Mouse (Mus musculus) liver, embryonic 15.5 days (tissue): ENCODE measurements around the gene Wfdc2. TPM values are rescaled to one million over a fixed set of nuclear protein-coding genes. Genes with fewer than 3 reads are reported as not detected.
"Not testable (repeated sequence)": the region's sequence is repeated elsewhere in the genome, so short reads cannot be mapped to it uniquely, and the experiment has no call there.

ENCODE experiments used
- ATAC-seq: fragments of 200-750 bp; cut with Nextera tagmentation; 2 replicates; pipeline ENCODE4 v1.8.0; 2017; ENCODE audit warnings: moderate number of reproducible peaks, mild to moderate bottlenecking, moderate library complexity; ENCODE audit not compliant: insufficient read depth
- H3K27ac ChIP-seq: fragments of 300-500 bp; sonication (generic); replicated peaks from 2 replicates; pipeline ENCODE4 v1.5.1; 2015; ENCODE audit warnings: mild to moderate bottlenecking, inconsistent platforms
- H3K27me3 ChIP-seq: fragments of 300-500 bp; sonication (generic); 2 replicates; pipeline ENCODE4 v1.6.1; 2015; ENCODE audit warnings: mild to moderate bottlenecking, inconsistent platforms
- H3K36me3 ChIP-seq: fragments of 300-500 bp; sonication (generic); replicated peaks from 2 replicates; pipeline ENCODE4 v1.6.1; 2015; ENCODE audit warnings: moderate library complexity, mild to moderate bottlenecking, inconsistent platforms
- H3K4me1 ChIP-seq: fragments of 300-500 bp; sonication (generic); replicated peaks from 2 replicates; pipeline ENCODE4 v1.6.1; 2015; ENCODE audit warnings: inconsistent platforms
- H3K4me2 ChIP-seq: fragments of 300-500 bp; sonication (generic); 2 replicates; pipeline ENCODE4 v1.6.1; 2015; ENCODE audit warnings: moderate library complexity, mild to moderate bottlenecking, inconsistent platforms
- H3K4me3 ChIP-seq: fragments of 300-500 bp; sonication (generic); replicated peaks from 2 replicates; pipeline ENCODE4 v1.5.1; 2015; ENCODE audit warnings: mild to moderate bottlenecking, inconsistent platforms
- H3K9ac ChIP-seq: fragments of 300-500 bp; sonication (generic); 2 replicates; pipeline ENCODE4 v1.6.1; 2015; ENCODE audit warnings: moderate library complexity, mild to moderate bottlenecking, inconsistent platforms
- H3K9me3 ChIP-seq: fragments of 300-500 bp; sonication (generic); replicated peaks from 2 replicates; pipeline ENCODE4 v1.6.1; 2016; ENCODE audit warnings: inconsistent platforms
- WGBS: fragments of 180-500 bp; shearing (Covaris S2); methylation state at CpG from one replicate; pipeline ENCODE4 v1.1.7; 2015; ENCODE audit warnings: mixed read lengths; ENCODE audit not compliant: insufficient replicate concordance; 5-methylcytosine and 5-hydroxymethylcytosine counted together
- polyA plus RNA-seq: library from polyadenylated mRNA; unstranded; fragments of >200 nt; fragmentation: Nextera tagmentation; extraction: Ambion mirVana; gene quantifications from 2 replicates; pipeline ENCODE4 v1.2.1, GENCODE M21; 2015

Gene Wfdc2
- polyA plus RNA-seq, 1 experiment from 2014 or later = 1.7 TPM

GRCm38 (mm10) chr2:164573359-164573758 is 11.1 kb downstream of the Wfdc2 start, which contains the start of gene Spint3:
Spint3 (minus strand) TSS chr2:164573459.
- H3K27me3 ChIP-seq, H3K4me3 ChIP-seq, H3K27ac ChIP-seq, H3K9ac ChIP-seq, H3K4me1 ChIP-seq, H3K4me2 ChIP-seq, H3K9me3 ChIP-seq, H3K36me3 ChIP-seq, ATAC-seq: not testable (repeated sequence)
- 52% methylated on average over 6 of the region's 6 CpGs for WGBS

- H3K27ac ChIP-seq, H3K9me3 ChIP-seq, H3K4me1 ChIP-seq, H3K27me3 ChIP-seq, H3K9ac ChIP-seq, H3K36me3 ChIP-seq, H3K4me2 ChIP-seq, ATAC-seq, H3K4me3 ChIP-seq: not testable (repeated sequence)
- WGBS = 53% methylated on average over 13 of the region's 13 CpGs
Observed at GRCm38 (mm10) chr2:164585025-164585725, 23.0 kb downstream of the Wfdc2 start, which contains the start of gene Wfdc6a. Wfdc6a (minus strand) TSS chr2:164585447.

GRCm38 (mm10) chr2:164592014-164592413 is 29.8 kb downstream of the Wfdc2 start:
- Histone ChIP-seq H3K36me3 (no peaks in the 10 kb centered on the region), H3K4me2 (no peak overlapping the region), H3K4me3 (no peak overlapping the region), H3K4me1 (no peaks in the 10 kb centered on the region), H3K9me3 (no peaks in the 10 kb centered on the region), H3K27ac (no peak overlapping the region), H3K9ac (no peak overlapping the region), H3K27me3 (no peaks in the 10 kb centered on the region)
- 5% methylated on average over 4 of the region's 4 CpGs for WGBS
- ATAC-seq = no peak

- no peaks in the 10 kb centered on the region for H3K27me3 ChIP-seq
- 45% methylated on average over 4 of the region's 4 CpGs for WGBS
- no peak within 1 kb of the TSS for H3K9ac ChIP-seq
- no peaks in the 10 kb centered on the region for H3K9me3 ChIP-seq
- no peak for ATAC-seq
- no peaks in the 10 kb centered on the region for H3K4me1 ChIP-seq
- H3K36me3 ChIP-seq = no peaks in the 10 kb centered on the region
- H3K4me2 ChIP-seq = no peak within 1 kb of the TSS
- H3K4me3 ChIP-seq = no peak within 1 kb of the TSS
- H3K27ac ChIP-seq = no peak within 1 kb of the TSS
Observed at GRCm38 (mm10) chr2:164593494-164593893, 31.3 kb downstream of the Wfdc2 start, which contains the start of gene Eppin. Eppin (minus strand) TSS chr2:164593594.

GRCm38 (mm10) chr2:164600179-164600578 is 38.0 kb downstream of the Wfdc2 start:
- H3K36me3 ChIP-seq = no peaks in the 10 kb centered on the region
- no peak overlapping the region for H3K4me3 ChIP-seq
- H3K27ac ChIP-seq = no peak overlapping the region
- 49% methylated on average over 3 of the region's 3 CpGs for WGBS
- no peaks in the 10 kb centered on the region for H3K9me3 ChIP-seq
- no peaks in the 10 kb centered on the region for H3K27me3 ChIP-seq
- no peaks in the 10 kb centered on the region for H3K4me1 ChIP-seq
- no peak overlapping the region for H3K9ac ChIP-seq
- no peak for ATAC-seq
- no peak overlapping the region for H3K4me2 ChIP-seq

GRCm38 (mm10) chr2:164603482-164603881 is 41.3 kb downstream of the Wfdc2 start:
- Histone ChIP-seq H3K27me3 (no peaks in the 10 kb centered on the region), H3K36me3 (no peaks in the 10 kb centered on the region), H3K9ac (no peak overlapping the region), H3K27ac (no peak overlapping the region), H3K4me3 (no peak overlapping the region), H3K4me1 (no peaks in the 10 kb centered on the region), H3K9me3 (no peaks in the 10 kb centered on the region), H3K4me2 (no peak overlapping the region)
- 61% methylated on average over 3 of the region's 3 CpGs for WGBS
- no peak for ATAC-seq

- Histone ChIP-seq H3K9me3 (no peaks in the 10 kb centered on the region), H3K9ac (no peak overlapping the region), H3K36me3 (no peaks in the 10 kb centered on the region), H3K4me3 (no peak overlapping the region), H3K27me3 (no peaks in the 10 kb centered on the region), H3K27ac (no peak overlapping the region), H3K4me2 (no peak overlapping the region), H3K4me1 (no peaks in the 10 kb centered on the region)
- 69% methylated on average over 8 of the region's 8 CpGs for WGBS
- ATAC-seq = no peak
Observed at GRCm38 (mm10) chr2:164604411-164604810, 42.2 kb downstream of the Wfdc2 start.

GRCm38 (mm10) chr2:164608781-164609180 is 46.6 kb downstream of the Wfdc2 start:
- Histone ChIP-seq H3K36me3 (no peaks in the 10 kb centered on the region), H3K9ac (no peak overlapping the region), H3K4me3 (no peak overlapping the region), H3K27me3 (no peaks in the 10 kb centered on the region), H3K27ac (no peak overlapping the region), H3K4me1 (no peaks in the 10 kb centered on the region), H3K9me3 (no peaks in the 10 kb centered on the region), H3K4me2 (no peak overlapping the region)
- WGBS = 61% methylated on average over 6 of the region's 6 CpGs
- no peak for ATAC-seq

GRCm38 (mm10) chr2:164613471-164613870 is 51.3 kb downstream of the Wfdc2 start, which contains the start of the genes Wfdc6b and Wfdc8:
Wfdc6b (plus strand) TSS chr2:164613522.
Wfdc8 (minus strand) TSS chr2:164613626.
- H3K9me3 ChIP-seq, H3K4me3 ChIP-seq, H3K4me1 ChIP-seq, H3K36me3 ChIP-seq, ATAC-seq, H3K27me3 ChIP-seq, H3K27ac ChIP-seq, H3K9ac ChIP-seq, H3K4me2 ChIP-seq: not testable (repeated sequence)
- WGBS = 54% methylated on average over 8 of the region's 8 CpGs

GRCm38 (mm10) chr2:164615386-164615785 is 53.2 kb downstream of the Wfdc2 start:
- Histone ChIP-seq H3K4me1 (no peaks in the 10 kb centered on the region), H3K4me2 (no peak overlapping the region), H3K9me3 (no peaks in the 10 kb centered on the region), H3K27ac (no peak overlapping the region), H3K27me3 (no peaks in the 10 kb centered on the region), H3K4me3 (no peak overlapping the region), H3K36me3 (no peaks in the 10 kb centered on the region), H3K9ac (no peak overlapping the region)
- WGBS = 56% methylated on average over 3 of the region's 3 CpGs
- ATAC-seq = no peak
